ENCODE assay signal across 9 mouse cellular contexts in genomic region chr13:108812956-108813355, GRCm38 (mm10).
DNase-seq lines count a peak whose midpoint lies in the region; ATAC-seq and TF ChIP-seq lines count a peak whose summit lies in the region.
"Had no signal": no experiment of that assay in that cellular context is flagged by ENCODE, and none has a peak within 500 bp of the region (broad histone marks: within the 10 kb centered on the region; RNA-seq: fewer than 3 reads in every experiment).

No protein-coding gene starts in this region.

- H3K4me3 ChIP-seq in heart, adult 2 months: no peak overlapping the region
- no peak overlapping the region for H3K4me3 ChIP-seq in heart, embryonic 11.5 days (ENCODE audit: low read depth, low read length)
- H3K4me3 ChIP-seq: hindbrain, embryonic 15.5 days had no signal

- no peak for TF ChIP-seq EP300 in heart, adult 2 months (IDR thresholded peaks at IDR 0.05; ENCODE audit: insufficient read depth, low read depth, low read length)

- H3K4me1 ChIP-seq in heart, adult 2 months (ENCODE audit: control insufficient read depth, insufficient read depth, low read length): no peaks in the 10 kb centered on the region
- H3K4me1 ChIP-seq in heart, embryonic 11.5 days (ENCODE audit: control insufficient read depth, insufficient read depth, low read length): no peaks in the 10 kb centered on the region
- H3K4me1 ChIP-seq: hindbrain, embryonic 15.5 days had no signal

- TF ChIP-seq POLR2A in heart, adult 2 months (IDR thresholded peaks at IDR 0.05; ENCODE audit: insufficient read depth, low read depth, low read length): no peak

- intact Hi-C loops in heart, adult 2 months (cut with DNase I): no loop called here

- H3K4me2 ChIP-seq in heart, embryonic 11.5 days: no peak overlapping the region
- H3K4me2 ChIP-seq: hindbrain, embryonic 15.5 days had no signal

- no peak overlapping the region for H3K9ac ChIP-seq in heart, adult 2 months (ENCODE audit: low read depth, low read length)
- H3K9ac ChIP-seq in heart, embryonic 11.5 days (ENCODE audit: low read depth, low read length): no peak overlapping the region
- H3K9ac ChIP-seq: hindbrain, embryonic 15.5 days had no signal

- no peaks in the 10 kb centered on the region for H3K27me3 ChIP-seq in heart, adult 2 months (ENCODE audit: control insufficient read depth, insufficient read depth, low read length)
- H3K27me3 ChIP-seq in heart, embryonic 11.5 days (ENCODE audit: control insufficient read depth, insufficient read depth, low read length): no peaks in the 10 kb centered on the region
- H3K27me3 ChIP-seq: hindbrain, embryonic 15.5 days had no signal

- no peak overlapping the region for H3K27ac ChIP-seq in heart, adult 2 months
- H3K27ac ChIP-seq in heart, embryonic 11.5 days (ENCODE audit: low read depth, low read length): no peak overlapping the region
- H3K27ac ChIP-seq: hindbrain, embryonic 15.5 days had no signal

- ATAC-seq in heart, embryonic 11.5 days (replicated peaks; ENCODE audit: insufficient number of reproducible peaks, low FRiP score, low TSS enrichment): no peak
- ATAC-seq in megakaryocyte progenitor cell, adult 5-6 weeks (replicated peaks; ENCODE audit: poor library complexity): peak; percentile 74

- peak; percentile 40 for TF ChIP-seq CTCF in heart, adult 2 months (IDR thresholded peaks at IDR 0.05)

- H3K9me3 ChIP-seq in heart, embryonic 11.5 days (replicated peaks; ENCODE audit: control insufficient read depth, low read length): no peaks in the 10 kb centered on the region
- H3K9me3 ChIP-seq: hindbrain, embryonic 15.5 days had no signal

- H3K36me3 ChIP-seq in heart, adult 2 months (ENCODE audit: control insufficient read depth, insufficient read depth, low read length): no peaks in the 10 kb centered on the region
- H3K36me3 ChIP-seq in heart, embryonic 11.5 days (ENCODE audit: control insufficient read depth, insufficient read depth, low read length): no peaks in the 10 kb centered on the region
- H3K36me3 ChIP-seq: hindbrain, embryonic 15.5 days had no signal

- DNase-seq in heart, adult 2 months: no peak
- peak; percentile 83 for DNase-seq in 3T3-L1 (ENCODE audit: low read depth, low spot score)
- peak; percentile 2 for DNase-seq in adrenal gland, adult 8-10 months
- DNase-seq in embryo, embryonic 11 days: peak; percentile 60
- peak; percentile 22 for DNase-seq in large intestine, adult 2 months (ENCODE audit: low read depth, low spot score)
- no peak for DNase-seq in natural killer cell, adult 2 months (ENCODE audit: low spot score in 2 of 2)

- WGBS in heart, adult 2 months: 61% methylated on average over 3 of the region's 3 CpGs
- 64% methylated on average over 3 of the region's 3 CpGs for WGBS in heart, embryonic 11.5 days (ENCODE audit: insufficient replicate concordance)
- WGBS in large intestine, adult 2 months: 55% methylated on average over 3 of the region's 3 CpGs

- no peaks in the 10 kb centered on the region for H3K79me2 ChIP-seq in heart, adult 2 months (replicated peaks; ENCODE audit: control insufficient read depth, insufficient read depth, low read length)

Comparison
In these comparisons a context has a peak if more than half of its experiments do, and no peak if none do; other contexts are left out.
1. DNase-seq: peak in 3T3-L1 (single experiment), adrenal gland, adult 8-10 months (single experiment), embryo, embryonic 11 days (single experiment) and large intestine, adult 2 months (single experiment); none in heart, adult 2 months (0 of 2) and natural killer cell, adult 2 months (0 of 2).